ENCODE assay signal across 12 mouse cellular contexts in genomic region chrX:66657365-66657764, GRCm38 (mm10). TPM values are rescaled to one million over a fixed set of nuclear protein-coding genes. Genes with fewer than 3 reads are reported as not detected.
DNase-seq lines count a peak whose midpoint lies in the region; ATAC-seq and TF ChIP-seq lines count a peak whose summit lies in the region.
"Had no signal": no experiment of that assay in that cellular context is flagged by ENCODE, and none has a peak within 500 bp of the region (broad histone marks: within the 10 kb centered on the region; RNA-seq: fewer than 3 reads in every experiment).

No protein-coding gene starts in this region.

- no peaks in the 10 kb centered on the region for H3K36me3 ChIP-seq in neural tube, embryonic 13.5 days
- no peaks in the 10 kb centered on the region for H3K36me3 ChIP-seq in neural tube, embryonic 15.5 days
- no peaks in the 10 kb centered on the region for H3K36me3 ChIP-seq in stomach, postnatal 0 days (ENCODE audit: control insufficient read depth, insufficient read depth, low read length)
- H3K36me3 ChIP-seq: embryonic facial prominence, embryonic 15.5 days; liver, embryonic 13.5 days had no signal

- H3K9ac ChIP-seq in neural tube, embryonic 13.5 days = no peak overlapping the region
- H3K9ac ChIP-seq in neural tube, embryonic 15.5 days (replicated peaks) = no peak overlapping the region
- H3K9ac ChIP-seq in stomach, postnatal 0 days (ENCODE audit: low read length) = no peak overlapping the region
- H3K9ac ChIP-seq: embryonic facial prominence, embryonic 15.5 days; liver, embryonic 13.5 days had no signal

- peak; percentile 49 for TF ChIP-seq CTCF in stomach, postnatal 0 days (IDR thresholded peaks at IDR 0.05; ENCODE audit: low read depth)

- H3K4me1 ChIP-seq in neural tube, embryonic 13.5 days (replicated peaks) = no peaks in the 10 kb centered on the region
- 0 out of 2 replicates have a peak, but pooled peaks cover 2% of the 10 kb centered on the region for H3K4me1 ChIP-seq in neural tube, embryonic 15.5 days
- H3K4me1 ChIP-seq in stomach, postnatal 0 days (replicated peaks; ENCODE audit: control insufficient read depth, insufficient read depth) = no peaks in the 10 kb centered on the region
- H3K4me1 ChIP-seq: embryonic facial prominence, embryonic 15.5 days; liver, embryonic 13.5 days had no signal

- no peaks in the 10 kb centered on the region for H3K9me3 ChIP-seq in neural tube, embryonic 13.5 days
- H3K9me3 ChIP-seq in neural tube, embryonic 15.5 days (replicated peaks) = no peaks in the 10 kb centered on the region
- no peaks in the 10 kb centered on the region for H3K9me3 ChIP-seq in stomach, postnatal 0 days (ENCODE audit: control insufficient read depth, low read length)
- H3K9me3 ChIP-seq: embryonic facial prominence, embryonic 15.5 days; liver, embryonic 13.5 days had no signal

- no peak for ATAC-seq in neural tube, embryonic 13.5 days (ENCODE audit: low read depth)
- ATAC-seq in neural tube, embryonic 15.5 days (ENCODE audit: low FRiP score) = no peak
- ATAC-seq in stomach, postnatal 0 days (ENCODE audit: low FRiP score, low TSS enrichment) = no peak

- DNase-seq in embryo, embryonic 11 days = peak; percentile 28
- no peak for DNase-seq in embryo, embryonic 10.5 days (ENCODE audit: low spot score)
- DNase-seq in kidney, adult 9 months = peak; percentile 8
- no peak for DNase-seq in kidney, adult 11 months
- no peak for DNase-seq in stomach, postnatal 0 days (ENCODE audit: low spot score)
- no peak for DNase-seq in thymus, postnatal 10 days (ENCODE audit: low spot score in 2 of 2)
- DNase-seq: heart, postnatal 14 days; liver, embryonic 13.5 days; lung, postnatal 4 days had no signal

- WGBS in neural tube, embryonic 13.5 days = 33% methylated on average over 2 of the region's 2 CpGs
- WGBS in neural tube, embryonic 15.5 days = 33% methylated on average over 2 of the region's 2 CpGs
- 37% methylated on average over 2 of the region's 2 CpGs for WGBS in stomach, postnatal 0 days

- H3K4me3 ChIP-seq in neural tube, embryonic 13.5 days = no peak overlapping the region
- no peak overlapping the region for H3K4me3 ChIP-seq in neural tube, embryonic 15.5 days (replicated peaks)
- no peak overlapping the region for H3K4me3 ChIP-seq in stomach, postnatal 0 days (ENCODE audit: low read depth, low read length)
- H3K4me3 ChIP-seq: embryonic facial prominence, embryonic 15.5 days; liver, embryonic 13.5 days had no signal

- H3K4me2 ChIP-seq in neural tube, embryonic 13.5 days = peak overlapping the region; percentile 32
- no peak overlapping the region for H3K4me2 ChIP-seq in neural tube, embryonic 15.5 days
- no peak overlapping the region for H3K4me2 ChIP-seq in stomach, postnatal 0 days (replicated peaks; ENCODE audit: low read depth)
- H3K4me2 ChIP-seq: embryonic facial prominence, embryonic 15.5 days; liver, embryonic 13.5 days had no signal

- no peak overlapping the region for H3K27ac ChIP-seq in neural tube, embryonic 13.5 days (replicated peaks)
- no peak overlapping the region for H3K27ac ChIP-seq in neural tube, embryonic 15.5 days (replicated peaks)
- H3K27ac ChIP-seq in stomach, postnatal 0 days (replicated peaks) = no peak overlapping the region
- H3K27ac ChIP-seq: embryonic facial prominence, embryonic 15.5 days; liver, embryonic 13.5 days had no signal

- TF ChIP-seq EP300 in stomach, postnatal 0 days (optimal IDR thresholded peaks at IDR 0.05) = no peak

- no peaks in the 10 kb centered on the region for H3K27me3 ChIP-seq in neural tube, embryonic 13.5 days
- no peaks in the 10 kb centered on the region for H3K27me3 ChIP-seq in neural tube, embryonic 15.5 days (replicated peaks)
- H3K27me3 ChIP-seq in stomach, postnatal 0 days (ENCODE audit: control insufficient read depth, insufficient read depth, low read length) = no peaks in the 10 kb centered on the region

RNA-seq across cellular contexts. Expression of gene Slitrk2, which starts 8.2 kb away (rescaled TPM):
- 19.4 and 20.2 TPM in 2 replicates for polyA plus RNA-seq in neural tube, embryonic 13.5 days (2015; fragmentation: Nextera tagmentation; extraction: Ambion mirVana)
- polyA plus RNA-seq in neural tube, embryonic 15.5 days (2015; fragmentation: Nextera tagmentation; extraction: Ambion mirVana) = 12.1 and 14.6 TPM in 2 replicates
- polyA plus RNA-seq in stomach, postnatal 0 days (2015; fragmentation: Nextera tagmentation; extraction: Ambion mirVana) = 0.63 and 0.70 TPM in 2 replicates

Comparison
In these comparisons a context has a peak if more than half of its experiments do, and no peak if none do; other contexts are left out.
1. DNase-seq: peak in embryo, embryonic 11 days (single experiment) and kidney, adult 9 months (single experiment); none in embryo, embryonic 10.5 days (single experiment), kidney, adult 11 months (single experiment), stomach, postnatal 0 days (single experiment) and thymus, postnatal 10 days (0 of 2).